Mouse (Mus musculus): ENCODE measurements around the gene Nckap5l. TPM values are rescaled to one million over a fixed set of nuclear protein-coding genes. Genes with fewer than 3 reads are reported as not detected.

Gene Nckap5l
- total and polyA plus RNA-seq, 2 experiments from 2014 or later, result 5.0 to 35.0 TPM

GRCm38 (mm10) chr15:99396462-99396861 is 61.1 kb downstream of the Nckap5l start:
- H3K9ac ChIP-seq (replicated peaks; ENCODE audit: low read depth, low read length), result no peak overlapping the region
- H3K27me3 ChIP-seq (ENCODE audit: control insufficient read depth, insufficient read depth, low read length), result no peaks in the 10 kb centered on the region
- 24% methylated on average over 1 of the region's 1 CpGs for WGBS
- ATAC-seq (ENCODE audit: insufficient read depth, low read depth) (no peak), DNase-seq (ENCODE audit: low spot score) (no peak)
- no peak for TF ChIP-seq EP300 (IDR thresholded peaks at IDR 0.05; ENCODE audit: low read depth)
- no peak for TF ChIP-seq CTCF (IDR thresholded peaks at IDR 0.05; ENCODE audit: low read depth)
- H3K4me3 ChIP-seq (ENCODE audit: low read depth, low read length), result no peak overlapping the region
- peaks cover 51% of the 10 kb centered on the region for H3K4me1 ChIP-seq (ENCODE audit: control insufficient read depth, insufficient read depth)
- H3K27ac ChIP-seq (ENCODE audit: low read depth), result no peak overlapping the region
- H3K4me2 ChIP-seq (ENCODE audit: low read depth, low read length), result 0 out of 2 replicates have a peak overlapping the region, but pooled peaks have one; percentile 53
- H3K9me3 ChIP-seq (replicated peaks; ENCODE audit: control insufficient read depth, low read length), result no peaks in the 10 kb centered on the region
- H3K36me3 ChIP-seq (replicated peaks; ENCODE audit: control insufficient read depth, insufficient read depth, low read length), result no peaks in the 10 kb centered on the region; the same call in 1 of the 2 replicates

- Histone ChIP-seq H3K9me3 (replicated peaks; ENCODE audit: control insufficient read depth, low read length) (no peaks in the 10 kb centered on the region), H3K27ac (ENCODE audit: low read depth) (peak overlapping the region; percentile 93), H3K27me3 (ENCODE audit: control insufficient read depth, insufficient read depth, low read length) (no peaks in the 10 kb centered on the region), H3K4me3 (ENCODE audit: low read depth, low read length) (peak overlapping the region; percentile 83), H3K4me2 (ENCODE audit: low read depth, low read length) (peak overlapping the region; percentile 84), H3K36me3 (replicated peaks; ENCODE audit: control insufficient read depth, insufficient read depth, low read length) (no peaks in the 10 kb centered on the region), H3K9ac (replicated peaks; ENCODE audit: low read depth, low read length) (peak overlapping the region; percentile 94), H3K4me1 (ENCODE audit: control insufficient read depth, insufficient read depth) (peaks cover 38% of the 10 kb centered on the region)
- ATAC-seq (ENCODE audit: insufficient read depth, low read depth) (peak; percentile 25), DNase-seq (ENCODE audit: low spot score) (peak; percentile 52)
- 2% methylated on average over 24 of the region's 24 CpGs for WGBS
- TF ChIP-seq CTCF (IDR thresholded peaks at IDR 0.05; ENCODE audit: low read depth) (no peak), EP300 (IDR thresholded peaks at IDR 0.05; ENCODE audit: low read depth) (no peak)
Observed at GRCm38 (mm10) chr15:99393386-99394252, 63.9 kb downstream of the Nckap5l start.

GRCm38 (mm10) chr15:99392486-99393385 is 64.8 kb downstream of the Nckap5l start, which contains the start of gene Tmbim6:
Gene Tmbim6 (plus strand): TSS chr15:99392882.
- Histone ChIP-seq H3K4me3 (ENCODE audit: low read depth, low read length) (peak within 1 kb of the TSS; percentile 83), H3K27me3 (ENCODE audit: control insufficient read depth, insufficient read depth, low read length) (no peaks in the 10 kb centered on the region), H3K27ac (ENCODE audit: low read depth) (peak within 1 kb of the TSS; percentile 93), H3K36me3 (replicated peaks; ENCODE audit: control insufficient read depth, insufficient read depth, low read length) (no peaks in the 10 kb centered on the region), H3K4me2 (ENCODE audit: low read depth, low read length) (peak within 1 kb of the TSS; percentile 84), H3K4me1 (ENCODE audit: control insufficient read depth, insufficient read depth) (peaks cover 30% of the 10 kb centered on the region), H3K9ac (replicated peaks; ENCODE audit: low read depth, low read length) (peak within 1 kb of the TSS; percentile 94), H3K9me3 (replicated peaks; ENCODE audit: control insufficient read depth, low read length) (no peaks in the 10 kb centered on the region)
- peak; percentile 98 for ATAC-seq (ENCODE audit: insufficient read depth, low read depth)
- WGBS, result under 1% methylated on average over 51 of the region's 51 CpGs
- DNase-seq (ENCODE audit: low spot score), result peak; percentile 100
- TF ChIP-seq CTCF (IDR thresholded peaks at IDR 0.05; ENCODE audit: low read depth) (no peak), EP300 (IDR thresholded peaks at IDR 0.05; ENCODE audit: low read depth) (no peak)

- Histone ChIP-seq H3K9ac (replicated peaks; ENCODE audit: low read depth, low read length) (0 out of 2 replicates have a peak overlapping the region, but pooled peaks have one; percentile 21), H3K4me3 (ENCODE audit: low read depth, low read length) (peak overlapping the region; percentile 83), H3K36me3 (replicated peaks; ENCODE audit: control insufficient read depth, insufficient read depth, low read length) (no peaks in the 10 kb centered on the region)
Observed at GRCm38 (mm10) chr15:99391975-99392374, 65.6 kb downstream of the Nckap5l start.

More at GRCm38 (mm10) chr15:99391975-99392374, 65.6 kb downstream of the Nckap5l start:
- 81% methylated on average over 6 of the region's 6 CpGs for WGBS
- Histone ChIP-seq H3K9me3 (replicated peaks; ENCODE audit: control insufficient read depth, low read length) (no peaks in the 10 kb centered on the region), H3K27me3 (ENCODE audit: control insufficient read depth, insufficient read depth, low read length) (no peaks in the 10 kb centered on the region), H3K4me1 (ENCODE audit: control insufficient read depth, insufficient read depth) (peaks cover 27% of the 10 kb centered on the region), H3K4me2 (ENCODE audit: low read depth, low read length) (peak overlapping the region; percentile 65), H3K27ac (ENCODE audit: low read depth) (peak overlapping the region; percentile 68)
- ATAC-seq (ENCODE audit: insufficient read depth, low read depth), result no peak
- DNase-seq (ENCODE audit: low spot score), result no peak
- TF ChIP-seq CTCF (IDR thresholded peaks at IDR 0.05; ENCODE audit: low read depth) (no peak), EP300 (IDR thresholded peaks at IDR 0.05; ENCODE audit: low read depth) (no peak)
